Mouse (Mus musculus): ENCODE measurements around the gene Sac3d1.

GRCm38 (mm10) chr19:6113116-6113515 lies 5.3 kb downstream of the Sac3d1 start:
- TF ChIP-seq CTCF (IDR thresholded peaks at IDR 0.05; ENCODE audit: extremely low read depth, insufficient read depth, insufficient read length, insufficient replicate concordance) (no peak), POLR2A (IDR thresholded peaks at IDR 0.05; ENCODE audit: low read depth, low read length) (no peak)

Data from spleen, adult 2 months (tissue).